In the genomic region with DNA sequence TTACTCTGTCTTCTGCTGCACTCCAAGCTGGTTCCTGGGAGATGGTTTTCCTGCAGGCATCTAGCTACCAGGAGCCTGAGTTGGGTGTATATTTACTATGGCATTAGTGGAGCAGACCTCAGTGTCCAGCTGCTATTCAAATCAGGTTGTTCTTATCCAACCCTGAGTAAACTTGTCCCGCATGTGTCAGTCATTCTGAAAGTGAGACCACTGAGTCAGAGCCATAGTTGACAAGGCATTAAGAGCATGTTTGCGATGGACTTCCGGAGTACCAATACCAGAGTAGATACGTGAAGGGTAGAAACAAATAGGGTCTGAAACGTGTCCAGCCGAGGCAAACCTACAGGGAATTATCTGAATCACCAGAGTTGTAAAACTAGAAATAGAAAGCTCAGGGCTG, we compare ENCODE assay signal across 32 mouse cellular contexts.
"Had no signal": no experiment of that assay in that cellular context is flagged by ENCODE, and none has a peak within 500 bp of the region (broad histone marks: within the 10 kb centered on the region; RNA-seq: fewer than 3 reads in every experiment).

No protein-coding gene starts in this region.

- H3K4me3 ChIP-seq: left cerebral cortex, adult 2 months; limb, embryonic 10.5 days; limb, embryonic 12.5 days; limb, embryonic 13.5 days; limb, embryonic 15.5 days; liver, embryonic 12.5 days; liver, embryonic 13.5 days; liver, embryonic 15.5 days; lung, embryonic 15.5 days; megakaryocyte, embryonic 14.5 days; midbrain, embryonic 10.5 days; midbrain, embryonic 12.5 days; midbrain, embryonic 13.5 days; midbrain, embryonic 15.5 days; myocyte had no signal

- H3K4me2 ChIP-seq: limb, embryonic 12.5 days; limb, embryonic 13.5 days; limb, embryonic 15.5 days; liver, embryonic 11.5 days; liver, embryonic 12.5 days; liver, embryonic 13.5 days; liver, embryonic 15.5 days; lung, embryonic 14.5 days; lung, embryonic 15.5 days; midbrain, embryonic 11.5 days; midbrain, embryonic 12.5 days; midbrain, embryonic 13.5 days; midbrain, embryonic 15.5 days had no signal

- H3K9ac ChIP-seq: limb, embryonic 12.5 days; limb, embryonic 13.5 days; limb, embryonic 15.5 days; liver, embryonic 12.5 days; liver, embryonic 13.5 days; liver, embryonic 14.5 days; liver, embryonic 15.5 days; liver, postnatal 0 days; lung, embryonic 14.5 days; lung, embryonic 15.5 days; midbrain, embryonic 12.5 days; midbrain, embryonic 13.5 days; midbrain, embryonic 15.5 days had no signal

- H3K27me3 ChIP-seq: limb, embryonic 12.5 days; limb, embryonic 13.5 days; limb, embryonic 15.5 days; liver, embryonic 12.5 days; liver, embryonic 13.5 days; liver, embryonic 15.5 days; lung, embryonic 15.5 days; megakaryocyte, embryonic 14.5 days; midbrain, embryonic 12.5 days; midbrain, embryonic 13.5 days; midbrain, embryonic 15.5 days had no signal

- H3K36me3 ChIP-seq: limb, embryonic 10.5 days; limb, embryonic 12.5 days; limb, embryonic 13.5 days; limb, embryonic 15.5 days; liver, embryonic 12.5 days; liver, embryonic 13.5 days; liver, embryonic 15.5 days; lung, embryonic 15.5 days; midbrain, embryonic 10.5 days; midbrain, embryonic 12.5 days; midbrain, embryonic 13.5 days; midbrain, embryonic 15.5 days had no signal

- ATAC-seq: liver, embryonic 12.5 days; liver, postnatal 0 days; lung, postnatal 0 days; midbrain, embryonic 13.5 days; midbrain, embryonic 15.5 days; midbrain, embryonic 16.5 days had no signal

- H3K27ac ChIP-seq: left cerebral cortex, adult 2 months; limb, embryonic 10.5 days; limb, embryonic 12.5 days; limb, embryonic 13.5 days; limb, embryonic 15.5 days; liver, embryonic 12.5 days; liver, embryonic 13.5 days; liver, embryonic 14.5 days; liver, embryonic 15.5 days; lung, embryonic 15.5 days; macrophage; midbrain, embryonic 10.5 days; midbrain, embryonic 12.5 days; midbrain, embryonic 13.5 days; midbrain, embryonic 15.5 days had no signal

- H3K4me1 ChIP-seq: limb, embryonic 10.5 days; limb, embryonic 12.5 days; limb, embryonic 13.5 days; limb, embryonic 15.5 days; liver, embryonic 12.5 days; liver, embryonic 13.5 days; liver, embryonic 15.5 days; lung, embryonic 15.5 days; midbrain, embryonic 10.5 days; midbrain, embryonic 12.5 days; midbrain, embryonic 13.5 days; midbrain, embryonic 15.5 days had no signal

- DNase-seq: left cerebral cortex, postnatal 4 days; liver; liver, embryonic 13.5 days; liver, postnatal 0 days; lung, adult 18-20 months; lung, adult 2 months; lung, embryonic 14.5 days; lung, postnatal 10 days; lung, postnatal 14 days; lung, postnatal 36 days; lung, postnatal 4 days; midbrain, embryonic 14.5 days had no signal

- H3K9me3 ChIP-seq: limb, embryonic 10.5 days; limb, embryonic 12.5 days; limb, embryonic 13.5 days; limb, embryonic 15.5 days; liver, embryonic 12.5 days; liver, embryonic 13.5 days; liver, embryonic 15.5 days; lung, embryonic 15.5 days; megakaryocyte, embryonic 14.5 days; midbrain, embryonic 10.5 days; midbrain, embryonic 12.5 days; midbrain, embryonic 13.5 days had no signal
